Mouse (Mus musculus): Measurements from ENCODE around the gene Cox7a2l.
A peak's percentile ranks its signal among the peaks of the same experiment; 100 is the strongest.

Gene Cox7a2l

GRCm38 (mm10) chr17:83517280-83518015, at the start of gene Cox7a2l:
TSS of gene Cox7a2l (minus strand) at chr17:83517330.
- DNase-seq, result no peak

GRCm38 (mm10) chr17:83565506-83565905, 48.4 kb upstream of the Cox7a2l start:
- DNase-seq, result no peak

- no peak for DNase-seq
These were observed 47.1 kb upstream of the Cox7a2l start for GRCm38 (mm10) chr17:83564119-83564820.

- peak; percentile 59 for DNase-seq
These were observed 46.6 kb upstream of the Cox7a2l start for GRCm38 (mm10) chr17:83563703-83564111.

- DNase-seq, result no peak
These were observed 45.3 kb upstream of the Cox7a2l start for GRCm38 (mm10) chr17:83562153-83563010.

GRCm38 (mm10) chr17:83559081-83559480, 42.0 kb upstream of the Cox7a2l start:
- DNase-seq, result no peak

- no peak for DNase-seq
These were observed 38.7 kb upstream of the Cox7a2l start for GRCm38 (mm10) chr17:83555836-83556235.

- DNase-seq, result no peak
These were observed 37.9 kb upstream of the Cox7a2l start for GRCm38 (mm10) chr17:83554997-83555396.

- peak; percentile 57 for DNase-seq
These were observed 31.5 kb upstream of the Cox7a2l start for GRCm38 (mm10) chr17:83548501-83549233.

- no peak for DNase-seq
These were observed 30.0 kb upstream of the Cox7a2l start for GRCm38 (mm10) chr17:83547145-83547544.

GRCm38 (mm10) chr17:83545756-83546742, 28.9 kb upstream of the Cox7a2l start:
- peak; percentile 51 for DNase-seq

GRCm38 (mm10) chr17:83545259-83545658, 28.1 kb upstream of the Cox7a2l start:
- DNase-seq, result no peak

GRCm38 (mm10) chr17:83542424-83542823, 25.3 kb upstream of the Cox7a2l start:
- DNase-seq, result no peak

GRCm38 (mm10) chr17:83539262-83540037, 22.3 kb upstream of the Cox7a2l start:
- no peak for DNase-seq

- no peak for DNase-seq
These were observed 21.6 kb upstream of the Cox7a2l start for GRCm38 (mm10) chr17:83538694-83539093.

GRCm38 (mm10) chr17:83538141-83538540, 21.0 kb upstream of the Cox7a2l start:
- no peak for DNase-seq

- no peak for DNase-seq
These were observed 16.0 kb upstream of the Cox7a2l start for GRCm38 (mm10) chr17:83533150-83533549.

- DNase-seq, result peak; percentile 73
These were observed 10.7 kb upstream of the Cox7a2l start for GRCm38 (mm10) chr17:83527651-83528381.

GRCm38 (mm10) chr17:83526624-83527532, 9.7 kb upstream of the Cox7a2l start:
- peak; percentile 88 for DNase-seq

Data from embryo, embryonic 11 days (tissue).